Mouse (Mus musculus) small intestine, adult 2 months (tissue): ENCODE results near the gene Cd6. TPM values are rescaled to one million over a fixed set of nuclear protein-coding genes. Genes with fewer than 3 reads are reported as not detected.

Source experiments
- H3K27ac ChIP-seq: fragments of 200-500 bp; 2 replicates; pipeline ENCODE4 v1.5.1; 2012; ENCODE audit warnings: low read depth, low read length, control low read depth, inconsistent platforms; ENCODE audit not compliant: insufficient read depth
- H3K27me3 ChIP-seq: fragments of 200-500 bp; 2 replicates; pipeline ENCODE4 v1.6.1; 2012; ENCODE audit warnings: mild to moderate bottlenecking, moderate library complexity, low read length, inconsistent platforms; ENCODE audit not compliant: control insufficient read depth, insufficient read depth
- H3K36me3 ChIP-seq: fragments of 200-500 bp; 2 replicates; pipeline ENCODE4 v1.6.1; 2012; ENCODE audit warnings: mild to moderate bottlenecking, low read length, control low read depth, inconsistent platforms; ENCODE audit not compliant: control insufficient read depth, insufficient read depth
- H3K4me1 ChIP-seq: fragments of 200-500 bp; 2 replicates; pipeline ENCODE4 v1.6.1; 2012; ENCODE audit warnings: low read length, inconsistent platforms, mixed read lengths; ENCODE audit not compliant: control insufficient read depth, insufficient read depth, insufficient read length
- H3K4me3 ChIP-seq: fragments of 200-500 bp; 2 replicates; pipeline ENCODE4 v1.5.1; 2012; ENCODE audit warnings: low read depth, mild to moderate bottlenecking, control low read depth, inconsistent platforms, low read length, moderate library complexity
- CTCF ChIP-seq: fragments of 200-500 bp; IDR thresholded peaks from 2 replicates; pipeline ENCODE4 v1.5.1; 2012; ENCODE audit warnings: low read depth, mild to moderate bottlenecking, control low read depth, inconsistent platforms, low read length, moderate library complexity, mixed read lengths; ENCODE audit not compliant: insufficient replicate concordance, insufficient read length; ENCODE audit errors: extremely low read depth
- POLR2A ChIP-seq: fragments of 200-500 bp; IDR thresholded peaks from 2 replicates; pipeline ENCODE4 v1.6.1; 2012; ENCODE audit warnings: low read depth, mild to moderate bottlenecking, control low read depth, inconsistent platforms, low read length, moderate library complexity
- WGBS: fragments of 180-500 bp; shearing (Covaris S2); methylation state at CpG from one replicate; pipeline ENCODE4 v1.1.7; 2018; 5-methylcytosine and 5-hydroxymethylcytosine counted together
- polyA plus RNA-seq: library from polyadenylated mRNA; depleted of rRNA; stranded (reverse); fragments of >200 nt; gene quantifications from 2 replicates; pipeline ENCODE4 v1.2.3, GENCODE M21; 2012

Cd6 gene
- polyA plus RNA-seq, 1 experiment = 5.4 TPM

GRCm38 (mm10) chr19:10835671-10836070 lies 5.8 kb upstream of the Cd6 start:
- H3K4me3 ChIP-seq = no peak overlapping the region
- no peaks in the 10 kb centered on the region for H3K27me3 ChIP-seq
- WGBS = 35% methylated on average over 3 of the region's 3 CpGs
- H3K4me1 ChIP-seq = peaks cover 3% of the 10 kb centered on the region; the same call in 1 of the 2 replicates
- no peak overlapping the region for H3K27ac ChIP-seq
- no peaks in the 10 kb centered on the region for H3K36me3 ChIP-seq
- TF ChIP-seq POLR2A (no peak), CTCF (no peak)

- no peak for TF ChIP-seq CTCF
- TF ChIP-seq POLR2A = no peak
- H3K4me1 ChIP-seq = peaks cover 3% of the 10 kb centered on the region; the same call in 1 of the 2 replicates
- H3K4me3 ChIP-seq = no peak overlapping the region
- H3K27ac ChIP-seq = no peak overlapping the region
- no peaks in the 10 kb centered on the region for H3K36me3 ChIP-seq
- no peaks in the 10 kb centered on the region for H3K27me3 ChIP-seq
- WGBS = 64% methylated on average over 3 of the region's 3 CpGs
Measured at GRCm38 (mm10) chr19:10833611-10834010, 3.8 kb upstream of the Cd6 start.

- TF ChIP-seq CTCF = no peak
- TF ChIP-seq POLR2A = no peak
- 77% methylated on average over 3 of the region's 3 CpGs for WGBS
- H3K36me3 ChIP-seq = no peaks in the 10 kb centered on the region
- no peaks in the 10 kb centered on the region for H3K27me3 ChIP-seq
- no peak overlapping the region for H3K27ac ChIP-seq
- peaks cover 3% of the 10 kb centered on the region; the same call in 1 of the 2 replicates for H3K4me1 ChIP-seq
- H3K4me3 ChIP-seq = no peak overlapping the region
Measured at GRCm38 (mm10) chr19:10832030-10832429, 2.2 kb upstream of the Cd6 start.

- Histone ChIP-seq H3K27ac (no peak overlapping the region), H3K27me3 (no peaks in the 10 kb centered on the region), H3K36me3 (no peaks in the 10 kb centered on the region), H3K4me1 (peaks cover 3% of the 10 kb centered on the region; the same call in 1 of the 2 replicates), H3K4me3 (no peak overlapping the region)
- WGBS = 6% methylated on average over 5 of the region's 5 CpGs
- TF ChIP-seq CTCF (peak; percentile 44; the same call in 1 of the 2 replicates), POLR2A (no peak)
Measured at GRCm38 (mm10) chr19:10831424-10831823, 1.6 kb upstream of the Cd6 start.

- no peak for TF ChIP-seq CTCF
- no peak for TF ChIP-seq POLR2A
- H3K36me3 ChIP-seq = no peaks in the 10 kb centered on the region
- H3K27me3 ChIP-seq = no peaks in the 10 kb centered on the region
- peak overlapping the region; percentile 31 for H3K4me3 ChIP-seq
- no peaks in the 10 kb centered on the region; the same call in 1 of the 2 replicates for H3K4me1 ChIP-seq
- WGBS = 85% methylated on average over 5 of the region's 5 CpGs
- H3K27ac ChIP-seq = no peak overlapping the region
Measured at GRCm38 (mm10) chr19:10828321-10828720, 1.5 kb downstream of the Cd6 start.

GRCm38 (mm10) chr19:10824061-10824460 lies 5.8 kb downstream of the Cd6 start:
- 68% methylated on average over 7 of the region's 7 CpGs for WGBS
- H3K27ac ChIP-seq = no peak overlapping the region
- no peaks in the 10 kb centered on the region for H3K27me3 ChIP-seq
- H3K36me3 ChIP-seq = no peaks in the 10 kb centered on the region
- no peak overlapping the region for H3K4me3 ChIP-seq
- no peaks in the 10 kb centered on the region for H3K4me1 ChIP-seq
- TF ChIP-seq CTCF (no peak), POLR2A (no peak)

- TF ChIP-seq CTCF (no peak), POLR2A (no peak)
- 92% methylated on average over 4 of the region's 4 CpGs for WGBS
- H3K27ac ChIP-seq = no peak overlapping the region
- H3K27me3 ChIP-seq = no peaks in the 10 kb centered on the region
- H3K36me3 ChIP-seq = no peaks in the 10 kb centered on the region
- H3K4me3 ChIP-seq = no peak overlapping the region
- peaks cover 5% of the 10 kb centered on the region; the same call in 1 of the 2 replicates for H3K4me1 ChIP-seq
Measured at GRCm38 (mm10) chr19:10822534-10822933, 7.3 kb downstream of the Cd6 start.
